Mouse (Mus musculus) megakaryocyte-erythroid progenitor cell, adult 5-6 weeks (primary cell): ENCODE results near the gene Polr1d. TPM values are rescaled to one million over a fixed set of nuclear protein-coding genes. Genes with fewer than 3 reads are reported as not detected.
A peak's percentile ranks its signal among the peaks of the same experiment; 100 is the strongest.

Experiments used
- ATAC-seq: replicated peaks from 2 replicates; pipeline ENCODE4 v1.8.0; 2016; ENCODE audit warnings: mild to moderate bottlenecking, inconsistent platforms; ENCODE audit not compliant: severe bottlenecking, poor library complexity, low FRiP score, low TSS enrichment
- total RNA-seq, 2 experiments: library from RNA; stranded (forward) in 1 of 2; stranded (reverse) in 1 of 2; fragments of 200-1000, 215-1000 nt in 1 of 2; fragments of >200 nt in 1 of 2; fragmentation: Nextera tagmentation in 1 of 2; gene quantifications; 2 replicates each; pipeline ENCODE4 v1.2.3; 2014 to 2017

Gene Polr1d
- total RNA-seq, 2 experiments from 2014 or later, result 149 to 195 TPM

DNA sequence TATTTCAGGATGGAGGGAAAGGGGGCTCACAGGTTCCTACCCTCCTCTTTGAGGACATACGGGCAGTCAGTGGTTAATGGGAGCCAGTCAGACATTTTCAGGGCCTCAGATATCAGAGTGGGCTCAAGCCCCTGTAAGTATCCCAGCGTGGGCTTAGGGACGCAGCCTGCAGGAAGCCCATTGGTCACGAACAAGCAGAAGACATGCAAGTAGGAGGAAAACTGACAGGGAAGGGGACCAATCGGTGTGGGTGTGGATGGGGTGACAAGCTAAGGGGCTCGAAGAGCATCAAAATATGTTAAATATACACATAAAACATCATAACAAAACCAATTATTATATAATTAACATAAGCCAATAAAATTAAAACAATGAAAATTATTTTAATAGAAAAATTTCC, 22.5 kb upstream of the Polr1d start:
- no peak for ATAC-seq

- ATAC-seq, result peak; percentile 61
Measured at GRCm38 (mm10) chr5:147054747-147055270, 22.0 kb upstream of the Polr1d start.

GRCm38 (mm10) chr5:147055572-147056245, 21.1 kb upstream of the Polr1d start:
- no peak for ATAC-seq

DNA sequence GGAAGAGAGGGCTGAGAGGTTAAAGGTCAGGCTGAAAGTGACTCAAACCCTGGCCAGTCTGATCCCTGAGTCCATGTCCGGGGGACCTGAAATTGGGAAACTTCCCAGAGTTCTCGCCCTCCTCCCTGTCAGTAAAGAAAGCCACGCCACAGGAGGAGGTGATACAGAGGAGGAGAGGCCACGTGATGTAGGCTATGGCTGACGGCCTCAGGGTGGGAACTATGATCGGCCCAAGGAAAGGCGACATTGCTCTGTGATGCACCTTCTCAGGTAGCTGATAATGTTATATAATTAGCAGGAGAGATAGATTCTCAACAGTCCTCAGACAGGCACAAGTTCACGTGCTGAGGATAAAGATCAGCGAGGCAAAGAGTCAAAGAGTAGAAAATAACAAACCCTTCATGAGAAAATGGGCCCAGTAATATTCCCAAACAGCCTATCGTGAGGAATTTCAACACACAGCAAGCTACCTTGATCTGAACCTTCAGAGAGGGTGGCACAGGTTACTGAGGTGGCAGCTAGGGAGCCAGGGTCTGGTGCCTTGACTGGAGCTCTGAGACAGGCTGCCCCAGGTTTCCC, 20.0 kb upstream of the Polr1d start:
- no peak for ATAC-seq

GRCm38 (mm10) chr5:147057626-147058414, 19.0 kb upstream of the Polr1d start:
- no peak for ATAC-seq

DNA sequence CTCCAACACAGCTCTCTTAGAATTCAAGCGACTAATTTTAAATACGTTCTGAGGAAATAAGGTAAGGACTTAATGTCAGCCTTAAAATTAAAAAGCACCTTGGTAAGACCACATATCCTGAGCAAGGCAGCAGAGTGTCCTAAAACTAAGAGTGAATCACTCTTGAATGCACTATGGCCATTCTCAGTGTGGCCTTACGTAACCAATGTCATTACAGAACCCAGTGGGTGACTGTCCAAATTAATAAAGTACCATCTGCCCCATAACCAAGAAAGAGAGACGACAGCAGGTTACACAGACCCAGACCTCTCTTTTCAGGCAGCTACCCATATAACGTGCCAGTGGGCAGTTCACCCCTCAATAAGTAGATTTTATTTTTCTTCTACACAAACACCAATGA, 18.2 kb upstream of the Polr1d start:
- ATAC-seq, result no peak

DNA sequence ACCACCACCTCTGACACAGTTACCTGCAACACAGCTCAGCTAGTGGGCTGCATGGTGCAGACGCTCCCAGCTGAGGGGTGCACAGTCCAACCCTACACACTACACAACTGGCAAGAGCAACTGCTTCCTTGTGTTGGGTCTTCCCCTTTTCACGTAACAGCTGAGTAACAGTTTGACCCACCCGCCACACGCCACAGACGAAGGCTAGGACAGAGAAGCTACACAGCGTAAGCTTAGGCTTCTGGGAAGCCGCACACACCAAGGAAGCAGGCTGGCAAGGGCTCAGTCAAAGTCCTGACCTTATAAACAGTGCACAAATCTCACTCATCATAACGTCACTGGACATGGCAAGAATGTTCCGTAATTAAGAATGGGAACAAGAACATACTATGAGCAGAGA, 17.5 kb upstream of the Polr1d start:
- ATAC-seq, result no peak

- ATAC-seq, result no peak
Measured at GRCm38 (mm10) chr5:147060024-147060423, 16.8 kb upstream of the Polr1d start.

- no peak for ATAC-seq
Measured at GRCm38 (mm10) chr5:147063215-147063661, 13.6 kb upstream of the Polr1d start.

DNA sequence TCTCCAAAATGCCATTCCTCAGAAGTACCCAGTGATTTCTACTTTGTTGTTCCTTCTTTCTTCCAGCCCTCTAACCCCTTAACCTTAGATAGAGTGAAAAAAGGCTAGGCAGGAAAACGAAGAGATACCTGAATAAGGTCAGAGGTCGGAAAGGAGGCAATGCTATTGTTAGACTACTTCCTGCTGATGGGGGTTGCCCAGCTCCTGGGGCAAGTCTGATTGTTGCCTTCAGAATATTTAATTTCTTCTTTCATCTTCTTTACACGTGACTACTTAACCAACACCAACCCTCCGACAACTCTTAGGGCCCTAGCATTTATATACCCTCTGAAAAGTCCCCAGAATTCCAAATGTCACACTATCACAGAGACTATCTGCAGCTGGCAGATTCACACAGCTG, 10.7 kb upstream of the Polr1d start:
- no peak for ATAC-seq

DNA sequence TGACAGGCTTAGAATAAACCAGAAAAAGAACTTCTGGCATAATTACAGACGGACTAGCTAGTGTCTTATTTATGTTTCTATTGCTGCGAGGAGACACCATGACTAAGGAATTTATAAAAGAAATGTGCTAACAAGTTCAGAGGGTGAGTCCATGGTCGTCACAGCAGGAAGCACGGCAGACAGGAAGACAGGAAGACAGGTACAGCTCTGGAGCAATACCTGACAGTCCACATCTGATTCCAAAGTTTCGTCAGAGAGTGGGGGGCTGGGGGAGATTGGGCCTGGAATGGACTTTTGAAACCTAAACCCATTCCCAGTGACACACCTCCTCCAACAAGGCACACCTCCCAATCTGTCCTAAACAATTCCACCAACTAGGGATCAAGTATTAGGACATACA, 9.9 kb upstream of the Polr1d start:
- ATAC-seq, result no peak

DNA sequence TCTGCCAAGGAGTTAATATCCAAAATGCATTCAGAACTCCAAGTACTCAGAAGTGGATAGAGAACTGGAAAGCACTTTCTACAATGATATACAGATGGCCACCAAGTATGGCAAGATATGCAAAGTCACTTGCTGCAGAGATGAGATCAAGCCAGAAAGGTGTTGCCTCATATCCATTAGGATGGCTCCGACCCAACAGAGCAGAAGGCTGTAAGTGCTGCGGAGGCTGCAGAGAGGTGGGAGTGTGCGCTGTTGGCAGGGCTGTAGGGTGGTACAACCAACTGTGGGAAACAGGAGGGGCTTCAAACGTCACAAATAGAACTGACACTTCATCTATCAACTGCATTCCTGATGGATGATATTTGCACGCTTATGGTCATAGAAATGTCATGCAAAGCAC, 8.0 kb upstream of the Polr1d start:
- no peak for ATAC-seq

- peak; percentile 82 for ATAC-seq
Measured at GRCm38 (mm10) chr5:147070791-147071516, 5.9 kb upstream of the Polr1d start.

GRCm38 (mm10) chr5:147071886-147072285, 5.0 kb upstream of the Polr1d start:
- no peak for ATAC-seq

DNA sequence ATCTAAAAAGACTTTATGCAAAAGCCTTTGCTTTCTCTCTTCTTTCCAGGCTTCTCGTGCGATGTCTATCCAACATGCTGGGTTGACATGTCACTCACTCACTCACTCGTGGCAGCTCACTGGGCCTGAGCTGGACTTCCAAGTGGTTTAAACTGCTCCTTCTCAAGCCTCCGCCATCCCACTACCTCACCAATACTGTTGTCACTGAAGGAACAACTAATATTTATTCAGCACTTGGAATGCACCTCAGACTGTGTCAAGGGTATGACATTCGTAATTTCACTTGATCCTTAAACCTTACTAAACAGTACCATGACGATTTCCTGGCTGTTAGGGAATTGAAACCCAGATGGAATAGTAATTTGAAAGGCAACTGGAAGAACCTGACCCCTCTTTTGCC, 3.0 kb upstream of the Polr1d start:
- ATAC-seq, result no peak

DNA sequence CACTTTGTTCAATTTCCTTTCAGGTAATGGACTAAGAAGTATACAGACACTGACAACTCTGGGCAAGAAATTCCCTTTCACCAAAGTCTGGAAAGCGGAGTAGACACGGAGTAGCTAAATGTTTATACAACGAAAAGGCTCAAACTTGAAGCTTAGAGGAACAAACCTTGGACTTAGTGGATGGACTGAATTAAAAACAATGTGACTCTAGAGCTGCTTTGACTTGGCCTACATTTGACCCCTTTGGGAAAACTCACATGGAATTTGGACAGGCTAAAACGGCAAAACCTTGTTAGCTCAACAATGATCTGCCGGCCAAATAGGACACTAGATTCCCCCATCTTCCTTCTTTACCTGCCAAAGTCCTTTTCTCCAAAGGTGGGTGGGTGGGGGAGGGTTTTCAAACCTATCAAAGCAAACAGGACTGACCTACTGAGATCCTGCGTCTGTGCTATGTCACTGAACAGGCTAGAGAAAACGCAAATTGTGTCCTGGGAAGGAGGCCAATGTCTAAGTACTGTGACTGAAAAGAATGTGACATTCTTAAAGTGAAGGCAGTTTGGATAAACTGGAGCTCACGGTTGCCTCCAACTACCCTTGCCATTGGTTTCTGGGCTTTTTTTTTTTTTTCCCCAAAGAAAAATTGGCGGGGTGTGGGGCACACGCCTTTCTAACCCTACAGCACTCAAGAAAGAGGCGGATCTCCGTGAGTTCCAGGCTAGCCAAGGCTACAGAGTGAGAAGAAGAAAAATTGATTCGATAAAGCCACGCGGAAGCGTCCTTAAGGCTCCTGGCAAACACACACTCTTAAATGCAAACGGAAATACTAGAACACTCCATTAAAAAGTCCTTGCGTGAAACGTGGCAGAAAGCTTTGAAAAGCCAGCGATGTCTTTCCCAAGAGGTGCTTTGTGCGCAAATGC, 1.5 kb upstream of the Polr1d start:
- ATAC-seq, result no peak

DNA sequence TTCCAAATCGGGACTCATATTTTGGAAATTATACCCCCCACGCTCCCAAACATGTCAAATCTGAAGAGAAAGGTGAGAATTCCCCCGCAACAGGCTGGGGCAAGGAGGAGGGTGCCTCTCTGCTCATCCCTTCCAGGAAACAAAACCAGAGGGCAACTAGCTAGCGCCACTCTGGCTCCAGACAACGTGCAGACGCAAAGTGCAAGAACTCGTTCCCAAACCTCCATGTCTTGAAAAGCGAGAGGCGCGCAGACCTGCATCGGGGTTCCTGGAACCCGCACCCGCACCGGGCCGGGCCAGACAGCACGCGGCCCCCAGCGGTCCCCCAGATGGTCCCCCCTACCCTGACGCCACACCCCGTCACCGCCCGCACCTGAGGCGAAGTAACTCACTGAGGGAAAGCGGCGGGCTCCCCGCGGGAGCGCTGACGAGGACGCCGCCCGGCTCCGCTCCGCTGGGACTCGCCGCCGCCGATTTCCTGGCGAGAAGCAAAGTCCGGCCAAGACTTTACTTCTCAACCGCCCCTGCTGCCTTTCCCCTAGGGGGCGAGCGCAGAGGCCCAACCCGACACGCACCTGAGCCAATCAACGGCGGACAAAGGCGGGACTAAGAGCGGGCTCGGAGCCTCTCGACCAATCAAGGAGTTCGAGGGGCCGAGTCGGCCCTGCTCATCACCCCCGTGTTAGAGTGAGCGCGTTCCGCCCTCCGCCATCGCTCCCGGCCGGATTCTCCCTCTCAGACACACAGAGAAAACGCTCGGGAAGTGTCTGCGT, 638 bp upstream of the Polr1d start, which contains the start of gene Lnx2:
Gene Lnx2, minus strand, starts transcription at position 561 of the 773 bp plus-strand sequence.
- ATAC-seq, result peak; percentile 94
